Mouse (Mus musculus): ENCODE measurements around the gene Ccdc51.
"Not testable (repeated sequence)": the region's sequence is repeated elsewhere in the genome, so short reads cannot be mapped to it uniquely, and the experiment has no call there.

The Ccdc51 gene

GRCm38 (mm10) chr9:109122553-109123085 is 40.3 kb downstream of the Ccdc51 start:
- in situ Hi-C loops (cut with MboI): loop anchor here (5.0 kb wide), 1 partner anchor 115 kb away; no protein-coding TSS in a partner anchor

- in situ Hi-C loops (cut with MboI): loop anchor here (5.0 kb wide), 1 partner anchor 116 kb away; no protein-coding TSS in a partner anchor
These were observed 41.0 kb downstream of the Ccdc51 start for GRCm38 (mm10) chr9:109123266-109123665.

GRCm38 (mm10) chr9:109124164-109124563 is 41.9 kb downstream of the Ccdc51 start:
- in situ Hi-C loops (cut with MboI): loop anchor here (5.0 kb wide), 1 partner anchor 117 kb away; no protein-coding TSS in a partner anchor

GRCm38 (mm10) chr9:109125043-109125442 is 42.8 kb downstream of the Ccdc51 start:
- in situ Hi-C loops (cut with MboI): no loop called here

GRCm38 (mm10) chr9:109125481-109125880 is 43.2 kb downstream of the Ccdc51 start:
- in situ Hi-C loops (cut with MboI): no loop called here

- in situ Hi-C loops (cut with MboI): no loop called here
These were observed 44.8 kb downstream of the Ccdc51 start for GRCm38 (mm10) chr9:109127076-109127475.

GRCm38 (mm10) chr9:109128211-109128610 is 45.9 kb downstream of the Ccdc51 start:
- in situ Hi-C loops (cut with MboI): no loop called here

- in situ Hi-C loops (cut with MboI): no loop called here
These were observed 47.8 kb downstream of the Ccdc51 start for GRCm38 (mm10) chr9:109130076-109130475.

- in situ Hi-C loops (cut with MboI): not testable (repeated sequence)
These were observed 58.1 kb downstream of the Ccdc51 start for GRCm38 (mm10) chr9:109140414-109140813.

All from mature B cell (primary cell).